Mouse (Mus musculus): ENCODE measurements around the gene Etv6.

GRCm38 (mm10) chr6:134111599-134111998, 76.1 kb downstream of the Etv6 start:
- TF ChIP-seq POLR2A (IDR thresholded peaks at IDR 0.05; ENCODE audit: low read depth, low read length) (no peak), CTCF (conservative IDR thresholded peaks at IDR 0.05; ENCODE audit: insufficient read depth, insufficient read length, low read depth, low read length) (no peak)

Measured in kidney, adult 2 months (tissue).